Mouse (Mus musculus) heart, embryonic 16.5 days (tissue): Measurements from ENCODE around the gene Usp12. TPM values are rescaled to one million over a fixed set of nuclear protein-coding genes. Genes with fewer than 3 reads are reported as not detected.

Experiments used
- ATAC-seq: fragments of 200-750 bp; cut with Nextera tagmentation; replicated peaks from 2 replicates; pipeline ENCODE4 v1.8.0; 2017; ENCODE audit warnings: moderate number of reproducible peaks; ENCODE audit not compliant: insufficient read depth, low FRiP score; ENCODE audit errors: extremely low read depth
- H3K27ac ChIP-seq: fragments of 300-500 bp; sonication (generic); 2 replicates; pipeline ENCODE4 v1.5.1; 2014; ENCODE audit warnings: mild to moderate bottlenecking, low read length, control low read depth, moderate library complexity
- H3K27me3 ChIP-seq: fragments of 300-500 bp; sonication (generic); 2 replicates; pipeline ENCODE4 v1.6.1; 2014; ENCODE audit warnings: low read length, mixed read lengths; ENCODE audit not compliant: control insufficient read depth, insufficient read depth
- H3K36me3 ChIP-seq: fragments of 300-500 bp; sonication (generic); 2 replicates; pipeline ENCODE4 v1.6.1; 2014; ENCODE audit not compliant: control insufficient read depth, insufficient read depth
- H3K4me1 ChIP-seq: fragments of 300-500 bp; sonication (generic); 2 replicates; pipeline ENCODE4 v1.6.1; 2014; ENCODE audit warnings: low read length, mixed read lengths; ENCODE audit not compliant: control insufficient read depth, insufficient read depth
- H3K4me2 ChIP-seq: fragments of 300-500 bp; sonication (generic); 2 replicates; pipeline ENCODE4 v1.6.1; 2014; ENCODE audit warnings: low read depth, mild to moderate bottlenecking, control low read depth, low read length
- H3K4me3 ChIP-seq: fragments of 300-500 bp; sonication (generic); 2 replicates; pipeline ENCODE4 v1.5.1; 2014; ENCODE audit warnings: mild to moderate bottlenecking, control low read depth, low read length
- H3K9ac ChIP-seq: fragments of 300-500 bp; sonication (generic); 2 replicates; pipeline ENCODE4 v1.6.1; 2014; ENCODE audit warnings: low read length, control low read depth
- H3K9me3 ChIP-seq: fragments of 300-500 bp; sonication (generic); replicated peaks from 2 replicates; pipeline ENCODE4 v1.6.1; 2016; ENCODE audit warnings: low read length; ENCODE audit not compliant: control insufficient read depth
- WGBS: fragments of 180-500 bp; shearing (Covaris S2); extraction: QIAGEN DNeasy Blood & Tissue Kit; methylation state at CpG from one replicate; pipeline ENCODE4 v1.1.7; 2014; 5-methylcytosine and 5-hydroxymethylcytosine counted together
- polyA plus RNA-seq: library from polyadenylated mRNA; unstranded; fragments of >200 nt; fragmentation: Nextera tagmentation; extraction: Ambion mirVana; gene quantifications from 2 replicates; pipeline ENCODE4 v1.2.1, GENCODE M21; 2015

Gene Usp12
- polyA plus RNA-seq, 1 experiment from 2014 or later = 10.1 TPM

- Histone ChIP-seq H3K9me3 (no peaks in the 10 kb centered on the region), H3K4me2 (no peak overlapping the region), H3K27me3 (no peaks in the 10 kb centered on the region), H3K9ac (no peak overlapping the region), H3K27ac (peak overlapping the region; percentile 35; the same call in 1 of the 2 replicates), H3K4me1 (peaks cover 15% of the 10 kb centered on the region), H3K36me3 (peaks cover 41% of the 10 kb centered on the region), H3K4me3 (no peak overlapping the region)
- no peak for ATAC-seq
- WGBS = 77% methylated on average over 8 of the region's 8 CpGs
Measured at GRCm38 (mm10) chr5:146834959-146835358, 40.2 kb upstream of the Usp12 start.

GRCm38 (mm10) chr5:146833673-146834201 lies 38.9 kb upstream of the Usp12 start:
- peak overlapping the region; percentile 90 for H3K27ac ChIP-seq
- H3K9me3 ChIP-seq = no peaks in the 10 kb centered on the region
- WGBS = 13% methylated on average over 8 of the region's 8 CpGs
- no peak for ATAC-seq
- H3K36me3 ChIP-seq = peaks cover 41% of the 10 kb centered on the region
- H3K27me3 ChIP-seq = no peaks in the 10 kb centered on the region
- peak overlapping the region; percentile 85 for H3K4me3 ChIP-seq
- peaks cover 15% of the 10 kb centered on the region for H3K4me1 ChIP-seq
- peak overlapping the region; percentile 75 for H3K4me2 ChIP-seq
- H3K9ac ChIP-seq = peak overlapping the region; percentile 100

GRCm38 (mm10) chr5:146832769-146833448 lies 38.1 kb upstream of the Usp12 start, which contains the start of gene Rpl21:
Gene Rpl21 (plus strand): TSS chr5:146832890.
- H3K9me3 ChIP-seq = no peaks in the 10 kb centered on the region
- H3K27me3 ChIP-seq = no peaks in the 10 kb centered on the region
- ATAC-seq = peak; percentile 97
- WGBS = under 1% methylated on average over 60 of the region's 60 CpGs
- peaks cover 15% of the 10 kb centered on the region for H3K4me1 ChIP-seq
- peak within 1 kb of the TSS; percentile 100 for H3K9ac ChIP-seq
- peak within 1 kb of the TSS; percentile 75 for H3K4me2 ChIP-seq
- H3K27ac ChIP-seq = peak within 1 kb of the TSS; percentile 90
- H3K36me3 ChIP-seq = peaks cover 35% of the 10 kb centered on the region
- H3K4me3 ChIP-seq = peak within 1 kb of the TSS; percentile 85

GRCm38 (mm10) chr5:146832435-146832768 lies 37.6 kb upstream of the Usp12 start:
- ATAC-seq = peak; percentile 7; the same call in 1 of the 2 replicates

GRCm38 (mm10) chr5:146829528-146829927 lies 34.7 kb upstream of the Usp12 start:
- Histone ChIP-seq H3K27me3 (no peaks in the 10 kb centered on the region), H3K9me3 (no peaks in the 10 kb centered on the region), H3K9ac (no peak overlapping the region; the same call in 1 of the 2 replicates), H3K36me3 (peaks cover 3% of the 10 kb centered on the region), H3K4me3 (no peak overlapping the region; the same call in 1 of the 2 replicates), H3K4me2 (peak overlapping the region; percentile 15), H3K4me1 (peaks cover 13% of the 10 kb centered on the region), H3K27ac (no peak overlapping the region)
- ATAC-seq = no peak
- 38% methylated on average over 8 of the region's 8 CpGs for WGBS

More at GRCm38 (mm10) chr5:146832435-146832768, 37.6 kb upstream of the Usp12 start:
- Histone ChIP-seq H3K27me3 (no peaks in the 10 kb centered on the region), H3K4me2 (peak overlapping the region; percentile 75), H3K27ac (peak overlapping the region; percentile 90), H3K4me1 (peaks cover 15% of the 10 kb centered on the region), H3K9ac (peak overlapping the region; percentile 100), H3K4me3 (peak overlapping the region; percentile 85), H3K36me3 (peaks cover 31% of the 10 kb centered on the region), H3K9me3 (no peaks in the 10 kb centered on the region)
- WGBS = 43% methylated on average over 7 of the region's 7 CpGs

GRCm38 (mm10) chr5:146823005-146823404 lies 28.2 kb upstream of the Usp12 start:
- no peak overlapping the region for H3K4me3 ChIP-seq
- 78% methylated on average over 5 of the region's 5 CpGs for WGBS
- no peaks in the 10 kb centered on the region for H3K27me3 ChIP-seq
- peaks cover 4% of the 10 kb centered on the region for H3K4me1 ChIP-seq
- H3K36me3 ChIP-seq = no peaks in the 10 kb centered on the region
- H3K27ac ChIP-seq = no peak overlapping the region
- no peak overlapping the region for H3K9ac ChIP-seq
- no peak overlapping the region for H3K4me2 ChIP-seq
- H3K9me3 ChIP-seq = no peaks in the 10 kb centered on the region
- no peak for ATAC-seq

GRCm38 (mm10) chr5:146818906-146819623 lies 24.3 kb upstream of the Usp12 start:
- H3K9me3 ChIP-seq = no peaks in the 10 kb centered on the region
- H3K4me2 ChIP-seq = no peak overlapping the region
- no peaks in the 10 kb centered on the region for H3K4me1 ChIP-seq
- H3K36me3 ChIP-seq = no peaks in the 10 kb centered on the region
- H3K27me3 ChIP-seq = no peaks in the 10 kb centered on the region
- 68% methylated on average over 8 of the region's 8 CpGs for WGBS
- H3K9ac ChIP-seq = no peak overlapping the region
- no peak for ATAC-seq
- no peak overlapping the region for H3K27ac ChIP-seq
- H3K4me3 ChIP-seq = no peak overlapping the region

- no peaks in the 10 kb centered on the region for H3K9me3 ChIP-seq
- H3K4me3 ChIP-seq = no peak overlapping the region
- no peaks in the 10 kb centered on the region for H3K27me3 ChIP-seq
- ATAC-seq = no peak
- 78% methylated on average over 8 of the region's 8 CpGs for WGBS
- H3K27ac ChIP-seq = no peak overlapping the region
- no peak overlapping the region for H3K9ac ChIP-seq
- no peaks in the 10 kb centered on the region for H3K36me3 ChIP-seq
- H3K4me2 ChIP-seq = no peak overlapping the region
- no peaks in the 10 kb centered on the region for H3K4me1 ChIP-seq
Measured at GRCm38 (mm10) chr5:146817583-146817982, 22.8 kb upstream of the Usp12 start.

GRCm38 (mm10) chr5:146815394-146815793 lies 20.6 kb upstream of the Usp12 start:
- Histone ChIP-seq H3K4me2 (no peak overlapping the region), H3K27me3 (no peaks in the 10 kb centered on the region), H3K9me3 (no peaks in the 10 kb centered on the region), H3K4me3 (no peak overlapping the region), H3K4me1 (no peaks in the 10 kb centered on the region), H3K27ac (no peak overlapping the region), H3K36me3 (no peaks in the 10 kb centered on the region), H3K9ac (no peak overlapping the region)
- ATAC-seq = no peak
- WGBS = 74% methylated on average over 4 of the region's 4 CpGs
